Mouse (Mus musculus) spleen, postnatal 14 days (tissue): ENCODE data around the gene Tgfa.

Experiments
- DNase-seq, 2 experiments: peaks; one replicate each; pipeline ENCODE4 v3.0.0; 2021 to 2022; ENCODE audit warnings: low spot score in 2 of 2

Gene Tgfa

GRCm38 (mm10) chr6:86232367-86232766, 37.3 kb downstream of the Tgfa start:
- no peak for DNase-seq

- no peak for DNase-seq
Observed at GRCm38 (mm10) chr6:86233512-86234430, 38.7 kb downstream of the Tgfa start.

GRCm38 (mm10) chr6:86244866-86245265, 49.8 kb downstream of the Tgfa start:
- DNase-seq = no peak

GRCm38 (mm10) chr6:86245965-86246364, 50.9 kb downstream of the Tgfa start:
- no peak for DNase-seq

- no peak for DNase-seq
Observed at GRCm38 (mm10) chr6:86248562-86248961, 53.5 kb downstream of the Tgfa start.

GRCm38 (mm10) chr6:86249042-86249441, 54.0 kb downstream of the Tgfa start:
- DNase-seq = no peak

- DNase-seq = no peak
Observed at GRCm38 (mm10) chr6:86250236-86250635, 55.2 kb downstream of the Tgfa start.

GRCm38 (mm10) chr6:86250830-86251229, 55.8 kb downstream of the Tgfa start:
- DNase-seq = no peak

GRCm38 (mm10) chr6:86252176-86253125, 57.4 kb downstream of the Tgfa start:
- DNase-seq = no peak

GRCm38 (mm10) chr6:86255899-86256298, 60.9 kb downstream of the Tgfa start:
- DNase-seq = no peak

- DNase-seq = no peak
Observed at GRCm38 (mm10) chr6:86259242-86259641, 64.2 kb downstream of the Tgfa start.

GRCm38 (mm10) chr6:86260322-86261050, 65.5 kb downstream of the Tgfa start:
- no peak for DNase-seq

- no peak for DNase-seq
Observed at GRCm38 (mm10) chr6:86266786-86267185, 71.8 kb downstream of the Tgfa start.

GRCm38 (mm10) chr6:86270373-86271068, 75.5 kb downstream of the Tgfa start:
- DNase-seq = no peak

- DNase-seq = no peak
Observed at GRCm38 (mm10) chr6:86271130-86271529, 76.1 kb downstream of the Tgfa start.

- no peak for DNase-seq
Observed at GRCm38 (mm10) chr6:86275704-86276103, 80.7 kb downstream of the Tgfa start.

- no peak for DNase-seq
Observed at GRCm38 (mm10) chr6:86276816-86277215, 81.8 kb downstream of the Tgfa start.

- DNase-seq = no peak
Observed at GRCm38 (mm10) chr6:86277620-86278019, 82.6 kb downstream of the Tgfa start.

- no peak for DNase-seq
Observed at GRCm38 (mm10) chr6:86281573-86282210, 86.7 kb downstream of the Tgfa start.

GRCm38 (mm10) chr6:86293301-86293700, 98.3 kb downstream of the Tgfa start:
- no peak for DNase-seq

- no peak for DNase-seq
Observed at GRCm38 (mm10) chr6:86295451-86295850, 100.4 kb downstream of the Tgfa start.
